Mouse (Mus musculus) lung, embryonic 14.5 days (tissue): ENCODE data around the gene Tex2. TPM values are rescaled to one million over a fixed set of nuclear protein-coding genes. Genes with fewer than 3 reads are reported as not detected.

Experiments used
- ATAC-seq: fragments of 200-750 bp; cut with Nextera tagmentation; 2 replicates; pipeline ENCODE4 v1.8.0; 2017; ENCODE audit warnings: mild to moderate bottlenecking, moderate TSS enrichment, moderate library complexity; ENCODE audit not compliant: insufficient read depth
- DNase-seq: peaks from one replicate; pipeline ENCODE4 v3.0.0-alpha.2; 2015
- H3K27ac ChIP-seq: fragments of 300-500 bp; sonication (generic); 2 replicates; pipeline ENCODE4 v1.5.1; 2014; ENCODE audit warnings: low read depth, mild to moderate bottlenecking, moderate library complexity
- H3K27me3 ChIP-seq: fragments of 300-500 bp; sonication (generic); 2 replicates; pipeline ENCODE4 v1.6.1; 2014; ENCODE audit warnings: low read length, control low read depth; ENCODE audit not compliant: insufficient read depth
- H3K36me3 ChIP-seq: fragments of 300-500 bp; sonication (generic); 2 replicates; pipeline ENCODE4 v1.6.1; 2014; ENCODE audit warnings: control low read depth; ENCODE audit not compliant: insufficient read depth
- H3K4me1 ChIP-seq: fragments of 300-500 bp; sonication (generic); 2 replicates; pipeline ENCODE4 v1.6.1; 2014; ENCODE audit warnings: antibody characterized with exemption, control low read depth; ENCODE audit not compliant: insufficient read depth
- H3K4me2 ChIP-seq: fragments of 300-500 bp; sonication (generic); 2 replicates; pipeline ENCODE4 v1.6.1; 2014; ENCODE audit warnings: mild to moderate bottlenecking
- H3K4me3 ChIP-seq: fragments of 300-500 bp; sonication (generic); 2 replicates; pipeline ENCODE4 v1.5.1; 2014; ENCODE audit warnings: low read depth, low read length
- H3K9ac ChIP-seq: fragments of 300-500 bp; sonication (generic); 2 replicates; pipeline ENCODE4 v1.6.1; 2014
- H3K9me3 ChIP-seq: fragments of 300-500 bp; sonication (generic); 2 replicates; pipeline ENCODE4 v1.6.1; 2016; ENCODE audit warnings: low read depth, low read length, control low read depth
- CTCF ChIP-seq: IDR thresholded peaks from 2 replicates; pipeline ENCODE4 v1.5.1; 2016; ENCODE audit warnings: antibody characterized with exemption, low read depth
- WGBS: fragments of 180-500 bp; shearing (Covaris S2); extraction: QIAGEN DNeasy Blood & Tissue Kit; methylation state at CpG from one replicate; pipeline ENCODE4 v1.1.7; 2014; 5-methylcytosine and 5-hydroxymethylcytosine counted together
- polyA plus RNA-seq: library from polyadenylated mRNA; unstranded; fragments of >200 nt; fragmentation: Nextera tagmentation; extraction: Ambion mirVana; gene quantifications from 2 replicates; pipeline ENCODE4 v1.2.1, GENCODE M21; 2014

Tex2 gene
- polyA plus RNA-seq, 1 experiment from 2014 or later: 10.9 TPM

DNA sequence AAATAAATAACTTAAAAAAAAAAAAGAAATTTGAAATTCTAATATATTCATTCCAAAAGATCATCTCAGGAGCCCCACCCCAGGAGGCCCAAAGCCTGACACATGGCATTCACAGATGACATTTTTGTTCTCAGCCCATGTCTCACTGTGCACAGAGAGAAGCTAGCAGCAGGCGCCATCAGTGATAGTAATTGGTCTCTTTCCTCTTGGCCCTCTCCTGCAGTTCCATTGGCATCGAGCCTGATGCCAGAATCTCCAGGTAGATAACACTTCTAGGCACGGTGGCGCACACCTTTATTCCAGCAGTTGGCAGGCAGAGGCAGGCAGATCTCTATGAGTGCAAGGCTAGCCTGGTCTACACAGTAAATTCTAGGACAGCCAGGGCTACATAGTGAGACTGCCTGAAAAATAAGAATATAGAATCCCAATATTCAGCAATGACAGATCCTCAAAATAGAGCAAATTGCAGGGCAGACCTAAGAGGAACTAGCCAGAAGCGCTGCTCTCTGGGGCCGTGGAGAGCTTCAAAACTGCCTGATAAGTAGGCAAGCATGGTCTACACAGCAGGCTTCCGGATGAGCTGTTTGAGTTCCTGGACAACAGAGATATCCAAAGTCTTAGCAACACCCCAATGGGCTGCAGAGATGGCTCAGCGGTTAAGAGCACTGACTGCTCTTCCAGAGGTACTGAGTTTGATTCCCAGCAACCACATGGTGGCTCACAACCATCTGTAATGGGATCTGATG, 47.0 kb downstream of the Tex2 start:
- H3K9ac ChIP-seq: no peak overlapping the region
- no peaks in the 10 kb centered on the region for H3K27me3 ChIP-seq
- no peaks in the 10 kb centered on the region for H3K9me3 ChIP-seq
- no peaks in the 10 kb centered on the region for H3K4me1 ChIP-seq
- no peak overlapping the region for H3K27ac ChIP-seq
- no peak for TF ChIP-seq CTCF
- H3K36me3 ChIP-seq: peaks cover 12% of the 10 kb centered on the region; the same call in 1 of the 2 replicates
- no peak for ATAC-seq
- no peak for DNase-seq
- H3K4me3 ChIP-seq: no peak overlapping the region
- H3K4me2 ChIP-seq: no peak overlapping the region
- 94% methylated on average over 8 of the region's 8 CpGs for WGBS

DNA sequence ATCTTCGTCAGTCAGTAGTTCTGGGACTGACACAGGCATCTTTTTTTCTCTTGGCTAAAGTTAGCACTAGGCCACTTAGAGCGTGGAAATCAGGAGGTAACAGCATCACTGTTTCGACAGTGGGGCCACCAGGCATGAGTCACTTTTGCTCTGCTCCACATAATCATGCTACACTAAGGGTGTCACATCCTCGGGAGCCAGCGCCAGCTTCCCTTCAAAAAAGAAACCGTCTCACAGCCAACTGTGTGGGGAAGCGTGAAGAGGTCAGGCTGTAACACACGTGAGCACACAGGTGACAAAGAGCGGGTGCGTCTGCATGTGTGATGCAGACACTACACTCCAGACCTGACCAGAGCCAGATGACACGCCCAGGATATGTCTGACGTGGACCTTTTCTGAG, 49.0 kb downstream of the Tex2 start:
- H3K9ac ChIP-seq: no peak overlapping the region
- ATAC-seq (no peak), DNase-seq (no peak)
- H3K36me3 ChIP-seq: peaks cover 12% of the 10 kb centered on the region; the same call in 1 of the 2 replicates
- no peak overlapping the region for H3K4me2 ChIP-seq
- no peaks in the 10 kb centered on the region for H3K4me1 ChIP-seq
- no peaks in the 10 kb centered on the region for H3K9me3 ChIP-seq
- WGBS: 78% methylated on average over 12 of the region's 12 CpGs
- no peak overlapping the region for H3K4me3 ChIP-seq
- H3K27me3 ChIP-seq: no peaks in the 10 kb centered on the region
- no peak overlapping the region for H3K27ac ChIP-seq
- no peak for TF ChIP-seq CTCF

DNA sequence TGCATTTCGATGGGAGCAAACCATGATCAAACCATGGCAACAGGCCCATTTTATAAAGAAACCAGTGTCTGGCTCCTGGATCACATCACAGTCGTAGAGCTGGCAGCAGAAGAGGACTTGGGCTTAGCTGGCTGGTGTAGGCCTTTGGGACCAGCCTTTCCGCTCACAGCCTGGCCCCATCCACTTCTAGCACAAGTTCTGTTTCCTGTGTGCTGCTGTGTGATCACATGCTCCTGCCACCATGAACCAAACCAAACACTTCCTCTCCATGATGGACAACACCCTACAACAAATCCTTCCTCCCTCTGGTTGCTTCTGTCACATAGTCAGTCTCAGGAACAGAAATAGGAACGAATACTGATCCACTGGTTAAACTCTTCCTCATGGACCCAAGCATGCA, 50.5 kb downstream of the Tex2 start:
- Histone ChIP-seq H3K4me1 (no peaks in the 10 kb centered on the region), H3K27ac (no peak overlapping the region), H3K27me3 (no peaks in the 10 kb centered on the region), H3K9ac (no peak overlapping the region), H3K9me3 (no peaks in the 10 kb centered on the region), H3K4me3 (no peak overlapping the region), H3K36me3 (peaks cover 11% of the 10 kb centered on the region; the same call in 1 of the 2 replicates), H3K4me2 (no peak overlapping the region)
- no peak for TF ChIP-seq CTCF
- WGBS: 91% methylated on average over 4 of the region's 4 CpGs
- ATAC-seq: no peak
- DNase-seq: no peak

DNA sequence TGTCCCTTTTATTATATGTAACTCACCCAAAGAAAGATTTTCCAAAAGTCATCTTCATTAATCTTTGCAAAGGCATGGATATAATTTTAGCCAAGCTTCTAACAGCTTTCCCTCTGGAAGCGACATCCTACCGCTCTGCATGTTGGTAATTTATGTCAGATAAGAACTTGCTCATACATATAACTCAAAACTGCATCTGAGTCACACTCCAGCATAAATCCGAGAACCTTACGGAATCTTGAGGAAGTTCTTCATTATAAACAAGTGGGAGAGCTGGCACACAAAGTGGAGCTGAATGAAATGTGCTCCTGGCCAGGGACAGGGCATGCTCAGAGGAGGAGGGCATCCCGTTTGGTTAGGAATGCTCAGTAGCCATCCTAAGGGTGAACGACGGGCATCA, 53.5 kb downstream of the Tex2 start:
- Histone ChIP-seq H3K4me1 (0 out of 2 replicates have a peak, but pooled peaks cover 2% of the 10 kb centered on the region), H3K27ac (no peak overlapping the region), H3K36me3 (no peaks in the 10 kb centered on the region), H3K9me3 (no peaks in the 10 kb centered on the region), H3K9ac (no peak overlapping the region), H3K4me2 (no peak overlapping the region), H3K4me3 (no peak overlapping the region), H3K27me3 (no peaks in the 10 kb centered on the region)
- TF ChIP-seq CTCF: no peak
- ATAC-seq (no peak), DNase-seq (no peak)
- WGBS: 64% methylated on average over 7 of the region's 7 CpGs

DNA sequence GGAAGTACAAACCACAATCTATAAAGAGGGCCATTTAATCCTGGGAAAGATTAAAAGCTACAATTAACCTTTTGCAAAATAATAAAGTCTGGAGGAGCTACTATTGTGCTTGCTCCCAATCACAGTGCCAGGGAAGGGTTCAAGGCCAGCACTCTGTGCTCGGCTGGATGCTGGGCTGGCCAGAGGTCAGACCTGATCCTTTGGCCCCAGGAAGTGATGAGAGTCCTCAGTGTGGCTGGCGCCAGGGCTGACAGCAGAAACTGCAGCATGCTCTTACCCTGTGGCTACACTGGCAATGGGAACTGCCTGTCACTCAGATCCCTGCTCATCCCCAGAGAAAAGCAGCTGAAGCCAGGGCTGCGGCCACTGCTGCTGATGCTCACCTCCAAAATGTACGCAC, 55.2 kb downstream of the Tex2 start:
- no peak for TF ChIP-seq CTCF
- no peaks in the 10 kb centered on the region for H3K27me3 ChIP-seq
- H3K4me1 ChIP-seq: 0 out of 2 replicates have a peak, but pooled peaks cover 2% of the 10 kb centered on the region
- no peak for ATAC-seq
- H3K4me2 ChIP-seq: no peak overlapping the region
- no peak overlapping the region for H3K4me3 ChIP-seq
- no peak overlapping the region for H3K27ac ChIP-seq
- 62% methylated on average over 4 of the region's 4 CpGs for WGBS
- H3K36me3 ChIP-seq: no peaks in the 10 kb centered on the region
- peak overlapping the region; percentile 29; the same call in 1 of the 2 replicates for H3K9ac ChIP-seq
- no peaks in the 10 kb centered on the region for H3K9me3 ChIP-seq
- DNase-seq: no peak

DNA sequence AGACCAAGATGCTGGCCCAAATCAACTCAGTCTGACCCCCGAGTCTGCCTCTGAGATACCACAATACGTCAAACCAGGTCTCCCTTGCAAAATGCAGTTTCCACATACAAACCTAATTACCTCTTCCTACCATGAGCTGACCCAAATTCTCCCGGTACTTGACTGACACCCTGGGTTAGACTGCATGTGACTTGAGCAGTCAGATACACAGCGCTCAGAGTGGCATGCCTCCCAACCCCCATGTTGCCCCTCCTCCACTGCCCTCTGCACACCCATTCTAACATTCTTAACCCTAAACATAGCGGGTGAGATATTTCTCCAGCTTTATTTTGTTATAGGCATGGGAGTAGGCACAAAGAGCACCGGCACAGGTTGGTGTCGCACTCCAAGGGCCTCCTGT, 55.8 kb downstream of the Tex2 start:
- H3K9me3 ChIP-seq: no peaks in the 10 kb centered on the region
- no peak overlapping the region for H3K4me2 ChIP-seq
- no peak overlapping the region for H3K9ac ChIP-seq
- WGBS: 64% methylated on average over 7 of the region's 7 CpGs
- no peak overlapping the region for H3K4me3 ChIP-seq
- H3K36me3 ChIP-seq: no peaks in the 10 kb centered on the region
- H3K4me1 ChIP-seq: 0 out of 2 replicates have a peak, but pooled peaks cover 2% of the 10 kb centered on the region
- no peaks in the 10 kb centered on the region for H3K27me3 ChIP-seq
- DNase-seq: no peak
- ATAC-seq: no peak
- H3K27ac ChIP-seq: no peak overlapping the region
- TF ChIP-seq CTCF: no peak

DNA sequence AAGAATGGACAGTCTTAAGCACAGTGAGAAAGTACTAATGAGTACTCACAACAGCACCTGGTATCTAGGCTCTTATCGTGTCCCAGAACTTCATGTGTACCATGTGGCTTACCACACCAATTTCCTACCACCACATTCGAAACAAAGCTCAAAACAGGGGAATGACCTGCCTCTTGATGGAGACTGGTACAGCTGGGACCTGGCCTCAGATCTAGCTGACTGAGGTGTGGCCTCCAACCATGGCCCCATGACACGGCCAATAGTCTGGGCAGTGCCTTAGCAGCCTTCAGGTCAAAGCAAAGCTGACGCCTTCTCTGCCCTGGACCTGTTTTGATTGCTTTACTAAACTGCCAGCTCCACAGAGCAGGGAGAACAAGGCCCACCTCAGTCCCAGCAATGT, 56.5 kb downstream of the Tex2 start:
- Histone ChIP-seq H3K4me2 (no peak overlapping the region), H3K9me3 (no peaks in the 10 kb centered on the region), H3K36me3 (no peaks in the 10 kb centered on the region), H3K27me3 (no peaks in the 10 kb centered on the region), H3K27ac (no peak overlapping the region), H3K4me3 (no peak overlapping the region), H3K4me1 (0 out of 2 replicates have a peak, but pooled peaks cover 2% of the 10 kb centered on the region), H3K9ac (no peak overlapping the region)
- no peak for DNase-seq
- no peak for TF ChIP-seq CTCF
- ATAC-seq: no peak
- WGBS: 51% methylated on average over 4 of the region's 4 CpGs
